Mouse (Mus musculus) left cerebral cortex, adult 6 months (tissue): Measurements from ENCODE around the gene Krcc1. TPM values are rescaled to one million over a fixed set of nuclear protein-coding genes. Genes with fewer than 3 reads are reported as not detected.

Experiments
- long read RNA-seq, 2 experiments: library from polyadenylated mRNA; unstranded; transcript quantifications; one replicate each; pipeline ENCODE4 v2.0.0; 2019 to 2020
- polyA plus RNA-seq: library from polyadenylated mRNA; unstranded; fragments of <200 nt; fragmentation: Nextera tagmentation; gene quantifications from 2 replicates; pipeline ENCODE4 v1.2.3, GENCODE M21; 2021

Gene Krcc1
- 17.6 and 23.8 TPM in 2 replicates for polyA plus RNA-seq
- long read RNA-seq, experiment 1, transcript Krcc1-203 (3 exons, 1,687 nt) = major isoform, 74 of 84 reads
- long read RNA-seq, experiment 1, partial matches to known transcripts = 1 of 84 reads
- long read RNA-seq, experiment 1, other reads (novel, unspliced or antisense) = 5 of 84 reads
- long read RNA-seq, experiment 2, transcript Krcc1-203 (3 exons, 1,687 nt) = major isoform, 15 of 20 reads
- long read RNA-seq, experiment 2, partial matches to known transcripts = 0 of 20 reads
- long read RNA-seq, experiment 2, other reads (novel, unspliced or antisense) = 3 of 20 reads

GRCm38 (mm10) chr6:71271389-71272315 is at the start of gene Krcc1:
Krcc1 (plus strand) TSS chr6:71271677.

DNA sequence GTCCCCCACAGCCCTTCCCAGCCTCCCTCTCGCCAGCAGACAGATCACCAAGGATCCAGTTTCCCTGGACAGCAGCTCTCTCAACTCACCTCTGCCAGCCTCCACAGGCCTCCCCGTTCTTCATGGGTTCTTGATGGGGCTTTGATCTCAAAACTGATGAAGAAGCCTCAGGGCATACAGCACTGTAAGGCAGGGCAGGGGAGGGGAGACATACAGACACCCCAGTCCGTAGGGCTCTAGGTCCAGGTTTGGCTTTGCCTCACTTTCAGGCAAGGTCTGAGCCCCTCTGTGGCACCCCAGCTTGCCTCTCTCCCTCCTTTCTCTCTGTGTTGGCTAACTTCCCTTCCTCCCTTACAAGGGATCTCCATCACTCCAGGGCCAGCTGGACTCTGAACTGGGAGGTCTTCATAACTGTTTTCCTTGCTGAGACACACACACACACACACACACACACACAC is 50.4 kb downstream of the Krcc1 start, which contains the start of gene Smyd1:
Smyd1 (minus strand) TSS at position 408 of the 458 bp plus-strand sequence.

GRCm38 (mm10) chr6:71322491-71322921 is 51.0 kb downstream of the Krcc1 start, which contains the start of gene Cd8b1:
Cd8b1 (plus strand) TSS chr6:71322788.

Other genes starting within 250 kb of the Krcc1 start
- gene Thnsl2, start 127.2 kb upstream of the Krcc1 start, polyA plus RNA-seq = 2.5 and 3.0 TPM in 2 replicates
- not detected in 2 replicates for gene Fabp1, start 71.8 kb upstream of the Krcc1 start, polyA plus RNA-seq
- gene Smyd1, start 50.6 kb downstream of the Krcc1 start, polyA plus RNA-seq = 1.8 and 2.2 TPM in 2 replicates
- not detected in 2 replicates for gene Cd8b1, start 51.1 kb downstream of the Krcc1 start, polyA plus RNA-seq
- gene Cd8a, start 101.8 kb downstream of the Krcc1 start, polyA plus RNA-seq = 0.04 TPM in 1 of 2 replicates, not detected in the other
- gene Rmnd5a, start 169.0 kb downstream of the Krcc1 start, polyA plus RNA-seq = 7.7 and 9.8 TPM in 2 replicates
- 7.3 and 25.7 TPM in 2 replicates for gene Rnf103, start 222.2 kb downstream of the Krcc1 start, polyA plus RNA-seq